ENCODE assay signal across 18 mouse cellular contexts in genomic region chr6:54206221-54206738, GRCm38 (mm10).
"Had no signal": no experiment of that assay in that cellular context is flagged by ENCODE, and none has a peak within 500 bp of the region (broad histone marks: within the 10 kb centered on the region; RNA-seq: fewer than 3 reads in every experiment).

No protein-coding gene starts in this region.

- H3K27me3 ChIP-seq: liver, embryonic 13.5 days; neural tube, embryonic 13.5 days had no signal

- H3K9ac ChIP-seq: liver, embryonic 13.5 days; neural tube, embryonic 13.5 days had no signal

- H3K9me3 ChIP-seq: liver, embryonic 13.5 days; neural tube, embryonic 13.5 days had no signal

- H3K4me3 ChIP-seq: layer of hippocampus, adult 2 months; left cerebral cortex, adult 2 months; liver, embryonic 13.5 days; myocyte; neural tube, embryonic 13.5 days had no signal

- H3K27ac ChIP-seq: layer of hippocampus, adult 2 months; left cerebral cortex, adult 2 months; liver, embryonic 13.5 days; neural tube, embryonic 13.5 days had no signal

- H3K36me3 ChIP-seq: liver, embryonic 13.5 days; neural tube, embryonic 13.5 days had no signal

- ATAC-seq: intestine, embryonic 16.5 days had no signal

- H3K4me2 ChIP-seq: liver, embryonic 13.5 days; neural tube, embryonic 13.5 days had no signal

- DNase-seq: kidney, adult 18-20 months; kidney, adult 9 months; kidney, postnatal 14 days; kidney, postnatal 4 days; layer of hippocampus, adult 9-11 months; liver, embryonic 13.5 days; lung, adult 2 months; lung, postnatal 14 days; lung, postnatal 4 days; retina, postnatal 1 day; right cerebral cortex, postnatal 25 days; thymus, adult 18-20 months; thymus, postnatal 36 days had no signal
